Mouse (Mus musculus): ENCODE measurements at regions not wholly inside any gene's neighbourhood (a gene's known extent, or its start where the extent isn't known, plus 50 kb on each side); places are given as distances from the start of the nearest gene placed in this dataset.

GRCm38 (mm10) chr1:154255971-154256370 lies 55.0 kb downstream of the Zfp648 start:
- Histone ChIP-seq H3K27me3 (ENCODE audit: control insufficient read depth, insufficient read depth, low read depth, low read length) (no peaks in the 10 kb centered on the region), H3K4me3 (ENCODE audit: low read depth, low read length) (no peak overlapping the region), H3K9ac (ENCODE audit: low read depth, low read length) (no peak overlapping the region), H3K9me3 (replicated peaks; ENCODE audit: control insufficient read depth, low read length, poor library complexity, severe bottlenecking) (no peaks in the 10 kb centered on the region), H3K36me3 (ENCODE audit: control insufficient read depth, insufficient read depth, low read length) (no peaks in the 10 kb centered on the region), H3K4me2 (ENCODE audit: low read length) (no peak overlapping the region), H3K27ac (ENCODE audit: low read length) (no peak overlapping the region), H3K4me1 (ENCODE audit: control insufficient read depth, insufficient read depth, low read length) (0 out of 2 replicates have a peak, but pooled peaks cover 2% of the 10 kb centered on the region)
- 83% methylated on average over 1 of the region's 1 CpGs for WGBS
- ATAC-seq, result no peak

GRCm38 (mm10) chr1:154256811-154257210 lies 55.8 kb downstream of the Zfp648 start:
- Histone ChIP-seq H3K4me2 (ENCODE audit: low read length) (peak overlapping the region; percentile 35; the same call in 1 of the 2 replicates), H3K4me3 (ENCODE audit: low read depth, low read length) (no peak overlapping the region), H3K9ac (ENCODE audit: low read depth, low read length) (no peak overlapping the region), H3K9me3 (replicated peaks; ENCODE audit: control insufficient read depth, low read length, poor library complexity, severe bottlenecking) (no peaks in the 10 kb centered on the region), H3K36me3 (ENCODE audit: control insufficient read depth, insufficient read depth, low read length) (no peaks in the 10 kb centered on the region), H3K27me3 (ENCODE audit: control insufficient read depth, insufficient read depth, low read depth, low read length) (no peaks in the 10 kb centered on the region), H3K27ac (ENCODE audit: low read length) (no peak overlapping the region), H3K4me1 (ENCODE audit: control insufficient read depth, insufficient read depth, low read length) (0 out of 2 replicates have a peak, but pooled peaks cover 2% of the 10 kb centered on the region)
- 48% methylated on average over 15 of the region's 15 CpGs for WGBS
- ATAC-seq, result no peak

- ATAC-seq, result no peak
- no peaks in the 10 kb centered on the region for H3K27me3 ChIP-seq (ENCODE audit: control insufficient read depth, insufficient read depth, low read depth, low read length)
- H3K4me3 ChIP-seq (ENCODE audit: low read depth, low read length), result no peak overlapping the region
- H3K9ac ChIP-seq (ENCODE audit: low read depth, low read length), result no peak overlapping the region
- whole genome bisulfite sequencing, result 57% methylated on average over 3 of the region's 3 CpGs
- no peak overlapping the region for H3K4me2 ChIP-seq (ENCODE audit: low read length)
- 0 out of 2 replicates have a peak, but pooled peaks cover 2% of the 10 kb centered on the region for H3K4me1 ChIP-seq (ENCODE audit: control insufficient read depth, insufficient read depth, low read length)
- no peaks in the 10 kb centered on the region for H3K36me3 ChIP-seq (ENCODE audit: control insufficient read depth, insufficient read depth, low read length)
- no peaks in the 10 kb centered on the region for H3K9me3 ChIP-seq (replicated peaks; ENCODE audit: control insufficient read depth, low read length, poor library complexity, severe bottlenecking)
- H3K27ac ChIP-seq (ENCODE audit: low read length), result no peak overlapping the region
These were observed 57.5 kb downstream of the Zfp648 start for GRCm38 (mm10) chr1:154258511-154258910.

- Histone ChIP-seq H3K36me3 (ENCODE audit: control insufficient read depth, insufficient read depth, low read length) (no peaks in the 10 kb centered on the region), H3K27me3 (ENCODE audit: control insufficient read depth, insufficient read depth, low read depth, low read length) (no peaks in the 10 kb centered on the region), H3K4me3 (ENCODE audit: low read depth, low read length) (no peak overlapping the region), H3K9ac (ENCODE audit: low read depth, low read length) (no peak overlapping the region), H3K27ac (ENCODE audit: low read length) (no peak overlapping the region), H3K4me1 (ENCODE audit: control insufficient read depth, insufficient read depth, low read length) (0 out of 2 replicates have a peak, but pooled peaks cover 2% of the 10 kb centered on the region), H3K4me2 (ENCODE audit: low read length) (no peak overlapping the region), H3K9me3 (replicated peaks; ENCODE audit: control insufficient read depth, low read length, poor library complexity, severe bottlenecking) (no peaks in the 10 kb centered on the region)
- 86% methylated on average over 5 of the region's 5 CpGs for WGBS
- ATAC-seq, result no peak
These were observed 59.4 kb downstream of the Zfp648 start for GRCm38 (mm10) chr1:154260393-154260792.

GRCm38 (mm10) chr1:154281438-154281837 lies 80.5 kb downstream of the Zfp648 start:
- no peak overlapping the region for H3K27ac ChIP-seq (ENCODE audit: low read length)
- H3K4me2 ChIP-seq (ENCODE audit: low read length), result no peak overlapping the region
- H3K4me3 ChIP-seq (ENCODE audit: low read depth, low read length), result no peak overlapping the region
- H3K36me3 ChIP-seq (ENCODE audit: control insufficient read depth, insufficient read depth, low read length), result no peaks in the 10 kb centered on the region
- ATAC-seq, result peak; percentile 68; the same call in 1 of the 2 replicates
- 18% methylated on average over 8 of the region's 8 CpGs for WGBS
- no peaks in the 10 kb centered on the region for H3K27me3 ChIP-seq (ENCODE audit: control insufficient read depth, insufficient read depth, low read depth, low read length)
- no peaks in the 10 kb centered on the region for H3K4me1 ChIP-seq (ENCODE audit: control insufficient read depth, insufficient read depth, low read length)
- H3K9ac ChIP-seq (ENCODE audit: low read depth, low read length), result no peak overlapping the region
- no peaks in the 10 kb centered on the region for H3K9me3 ChIP-seq (replicated peaks; ENCODE audit: control insufficient read depth, low read length, poor library complexity, severe bottlenecking)

GRCm38 (mm10) chr1:154286080-154286479 lies 85.1 kb downstream of the Zfp648 start:
- 86% methylated on average over 4 of the region's 4 CpGs for WGBS

GRCm38 (mm10) chr1:154292729-154293128 lies 91.7 kb downstream of the Zfp648 start:
- no peak for ATAC-seq
- Histone ChIP-seq H3K36me3 (ENCODE audit: control insufficient read depth, insufficient read depth, low read length) (no peaks in the 10 kb centered on the region), H3K4me1 (ENCODE audit: control insufficient read depth, insufficient read depth, low read length) (no peaks in the 10 kb centered on the region), H3K9ac (ENCODE audit: low read depth, low read length) (no peak overlapping the region), H3K4me2 (ENCODE audit: low read length) (no peak overlapping the region), H3K27me3 (ENCODE audit: control insufficient read depth, insufficient read depth, low read depth, low read length) (no peaks in the 10 kb centered on the region), H3K9me3 (replicated peaks; ENCODE audit: control insufficient read depth, low read length, poor library complexity, severe bottlenecking) (no peaks in the 10 kb centered on the region), H3K27ac (ENCODE audit: low read length) (no peak overlapping the region), H3K4me3 (ENCODE audit: low read depth, low read length) (no peak overlapping the region)
- WGBS, result 42% methylated on average over 4 of the region's 4 CpGs

More at GRCm38 (mm10) chr1:154286080-154286479, 85.1 kb downstream of the Zfp648 start:
- H3K36me3 ChIP-seq (ENCODE audit: control insufficient read depth, insufficient read depth, low read length), result no peaks in the 10 kb centered on the region
- no peaks in the 10 kb centered on the region for H3K4me1 ChIP-seq (ENCODE audit: control insufficient read depth, insufficient read depth, low read length)
- H3K27me3 ChIP-seq (ENCODE audit: control insufficient read depth, insufficient read depth, low read depth, low read length), result no peaks in the 10 kb centered on the region
- H3K9ac ChIP-seq (ENCODE audit: low read depth, low read length), result no peak overlapping the region
- H3K9me3 ChIP-seq (replicated peaks; ENCODE audit: control insufficient read depth, low read length, poor library complexity, severe bottlenecking), result no peaks in the 10 kb centered on the region
- no peak overlapping the region for H3K4me3 ChIP-seq (ENCODE audit: low read depth, low read length)
- ATAC-seq, result no peak
- no peak overlapping the region for H3K4me2 ChIP-seq (ENCODE audit: low read length)
- H3K27ac ChIP-seq (ENCODE audit: low read length), result no peak overlapping the region

GRCm38 (mm10) chr1:154296080-154296479 lies 95.1 kb downstream of the Zfp648 start:
- WGBS, result 88% methylated on average over 8 of the region's 8 CpGs

GRCm38 (mm10) chr1:154299866-154300265 lies 98.9 kb downstream of the Zfp648 start:
- no peak for ATAC-seq
- WGBS, result 69% methylated on average over 4 of the region's 4 CpGs

More at GRCm38 (mm10) chr1:154296080-154296479, 95.1 kb downstream of the Zfp648 start:
- Histone ChIP-seq H3K4me1 (ENCODE audit: control insufficient read depth, insufficient read depth, low read length) (no peaks in the 10 kb centered on the region), H3K36me3 (ENCODE audit: control insufficient read depth, insufficient read depth, low read length) (no peaks in the 10 kb centered on the region), H3K27me3 (ENCODE audit: control insufficient read depth, insufficient read depth, low read depth, low read length) (no peaks in the 10 kb centered on the region), H3K27ac (ENCODE audit: low read length) (no peak overlapping the region), H3K9ac (ENCODE audit: low read depth, low read length) (no peak overlapping the region), H3K4me3 (ENCODE audit: low read depth, low read length) (no peak overlapping the region), H3K9me3 (replicated peaks; ENCODE audit: control insufficient read depth, low read length, poor library complexity, severe bottlenecking) (no peaks in the 10 kb centered on the region), H3K4me2 (ENCODE audit: low read length) (no peak overlapping the region)
- no peak for ATAC-seq

More at GRCm38 (mm10) chr1:154299866-154300265, 98.9 kb downstream of the Zfp648 start:
- peaks cover 3% of the 10 kb centered on the region; the same call in 1 of the 2 replicates for H3K4me1 ChIP-seq (ENCODE audit: control insufficient read depth, insufficient read depth, low read length)
- H3K27me3 ChIP-seq (ENCODE audit: control insufficient read depth, insufficient read depth, low read depth, low read length), result no peaks in the 10 kb centered on the region
- H3K9ac ChIP-seq (ENCODE audit: low read depth, low read length), result no peak overlapping the region
- H3K36me3 ChIP-seq (ENCODE audit: control insufficient read depth, insufficient read depth, low read length), result no peaks in the 10 kb centered on the region
- no peak overlapping the region for H3K4me2 ChIP-seq (ENCODE audit: low read length)
- 0 out of 2 replicates have a peak overlapping the region, but pooled peaks have one; percentile 22 for H3K27ac ChIP-seq (ENCODE audit: low read length)
- H3K9me3 ChIP-seq (replicated peaks; ENCODE audit: control insufficient read depth, low read length, poor library complexity, severe bottlenecking), result no peaks in the 10 kb centered on the region
- H3K4me3 ChIP-seq (ENCODE audit: low read depth, low read length), result no peak overlapping the region
